Mouse (Mus musculus) urinary bladder, postnatal 25 days (tissue): ENCODE data around the gene Nuak1.
"Not testable (repeated sequence)": the region's sequence is repeated elsewhere in the genome, so short reads cannot be mapped to it uniquely, and the experiment has no call there.

Source experiments
- DNase-seq: peaks from one replicate; pipeline ENCODE4 v3.0.0; 2022; ENCODE audit warnings: low spot score

Nuak1 gene

GRCm38 (mm10) chr10:84440541-84441433, at the start of gene Nuak1:
Gene Nuak1 (minus strand): TSS chr10:84440597.
- DNase-seq = peak; percentile 85

DNA sequence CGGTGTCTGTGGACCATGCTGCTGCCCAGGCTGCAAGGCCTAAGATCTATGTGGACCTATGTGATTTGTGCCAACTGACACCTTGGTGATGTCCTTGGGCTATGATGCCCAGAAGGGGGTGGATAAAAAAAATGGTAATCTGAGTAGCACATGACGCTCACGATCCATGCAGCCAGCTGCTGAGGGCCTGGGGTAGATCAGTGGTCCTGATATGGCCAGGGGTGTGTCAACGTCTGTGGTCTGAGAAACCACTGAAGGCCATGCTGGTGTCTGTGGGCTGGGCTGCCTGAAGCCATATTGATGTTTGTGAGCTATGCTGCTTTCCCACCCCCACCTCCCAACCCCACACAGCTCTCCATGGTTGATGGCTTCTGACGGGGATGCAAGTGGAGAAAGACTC, 49.7 kb upstream of the Nuak1 start:
- no peak for DNase-seq

GRCm38 (mm10) chr10:84488315-84488714, 47.9 kb upstream of the Nuak1 start:
- DNase-seq = peak; percentile 37

- DNase-seq = no peak
These were observed 44.3 kb upstream of the Nuak1 start for GRCm38 (mm10) chr10:84484661-84485060.

DNA sequence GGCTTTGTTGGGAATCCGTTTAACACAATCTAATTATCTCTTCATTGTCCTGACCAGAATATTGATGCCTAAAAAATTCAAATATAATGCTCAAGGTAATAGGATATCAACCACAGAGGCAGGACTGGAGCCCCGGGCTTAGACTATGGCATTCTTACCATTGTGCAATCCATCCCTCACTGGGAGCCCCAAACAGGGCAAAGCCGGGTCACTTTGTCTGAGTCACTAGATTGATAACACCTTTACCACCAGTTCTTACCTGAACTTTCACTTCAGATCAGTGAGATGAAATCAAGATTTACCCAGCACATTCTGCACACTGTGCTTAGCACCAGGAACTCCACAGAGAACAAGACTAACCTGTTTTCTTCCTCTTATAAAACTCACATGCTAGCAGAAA, 43.2 kb upstream of the Nuak1 start:
- DNase-seq = no peak

DNA sequence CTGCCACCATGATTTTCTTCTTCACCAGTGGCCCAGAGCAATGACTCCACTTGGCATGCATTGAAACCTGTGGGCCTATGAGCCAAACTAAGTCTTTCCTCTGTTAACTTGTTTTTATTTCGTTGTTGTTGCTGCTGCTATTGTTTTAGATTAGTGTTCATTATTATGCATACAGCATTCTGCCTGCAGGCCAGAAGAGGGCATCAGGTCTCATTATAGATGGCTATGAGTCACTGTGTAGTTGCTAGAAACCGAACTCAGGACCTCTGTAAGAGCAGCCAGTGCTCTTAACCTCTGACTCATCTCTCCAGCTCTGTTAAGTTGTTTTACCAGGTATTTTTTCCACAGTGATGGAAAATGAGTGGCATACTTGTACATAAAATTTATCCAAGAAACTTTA, 42.7 kb upstream of the Nuak1 start:
- no peak for DNase-seq

- not testable (repeated sequence) for DNase-seq
These were observed 42.0 kb upstream of the Nuak1 start for GRCm38 (mm10) chr10:84482418-84482817.

- no peak for DNase-seq
These were observed 40.9 kb upstream of the Nuak1 start for GRCm38 (mm10) chr10:84481327-84481671.

DNA sequence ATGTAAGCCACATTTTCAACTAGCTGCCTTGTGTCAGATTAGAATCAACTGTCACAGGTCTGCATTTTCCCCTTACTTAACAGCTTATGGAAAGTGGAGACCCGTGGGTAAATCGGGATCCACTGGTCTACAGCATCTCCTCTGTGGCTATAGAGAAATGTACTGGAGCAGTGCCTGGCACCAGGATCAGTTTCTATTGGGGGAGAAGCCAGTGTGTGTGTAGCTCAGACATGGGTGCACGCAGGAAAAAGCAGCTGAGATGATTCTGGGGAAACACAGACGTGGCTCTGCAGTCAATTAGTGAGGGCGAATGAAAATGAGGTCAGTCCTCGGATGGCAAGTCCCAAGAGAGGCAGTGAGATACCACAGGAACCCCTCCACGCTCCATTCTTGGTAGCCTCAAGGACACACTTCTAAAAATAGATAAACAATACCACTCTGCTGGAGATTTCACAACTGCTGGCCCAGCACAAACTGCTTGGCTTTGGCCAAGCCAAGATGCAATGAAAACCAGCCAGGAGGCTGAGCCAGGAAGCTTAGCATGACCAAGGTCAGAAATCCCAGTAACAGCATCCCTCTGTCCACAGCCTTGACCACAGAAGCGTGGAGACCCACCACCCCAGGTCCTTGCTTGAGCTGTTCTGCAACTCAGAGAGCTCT, 40.4 kb upstream of the Nuak1 start:
- DNase-seq = no peak

DNA sequence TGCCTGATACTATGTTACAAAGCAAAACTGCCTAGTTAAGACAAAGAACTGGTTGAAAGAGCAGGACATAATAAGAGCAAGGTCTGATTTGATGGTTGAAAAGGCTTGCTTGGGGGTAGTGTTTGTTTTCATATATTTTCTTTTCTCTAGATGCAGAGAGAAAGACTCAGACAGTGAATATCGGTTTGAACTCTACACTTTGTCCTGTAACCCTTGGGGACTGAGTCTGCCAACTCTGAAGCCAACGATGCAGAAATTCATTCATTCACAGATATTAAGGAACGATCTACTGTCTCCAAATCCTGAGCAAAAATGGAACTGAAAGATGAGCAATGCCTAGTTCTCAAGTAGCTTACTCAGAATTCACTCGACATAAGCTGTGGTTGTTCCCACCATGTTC, 39.7 kb upstream of the Nuak1 start:
- no peak for DNase-seq

- DNase-seq = no peak
These were observed 37.2 kb upstream of the Nuak1 start for GRCm38 (mm10) chr10:84477613-84478076.

GRCm38 (mm10) chr10:84477045-84477612, 36.7 kb upstream of the Nuak1 start:
- DNase-seq = no peak

GRCm38 (mm10) chr10:84467555-84468164, 27.3 kb upstream of the Nuak1 start:
- DNase-seq = no peak

- no peak for DNase-seq
These were observed 25.1 kb upstream of the Nuak1 start for GRCm38 (mm10) chr10:84465511-84465910.

DNA sequence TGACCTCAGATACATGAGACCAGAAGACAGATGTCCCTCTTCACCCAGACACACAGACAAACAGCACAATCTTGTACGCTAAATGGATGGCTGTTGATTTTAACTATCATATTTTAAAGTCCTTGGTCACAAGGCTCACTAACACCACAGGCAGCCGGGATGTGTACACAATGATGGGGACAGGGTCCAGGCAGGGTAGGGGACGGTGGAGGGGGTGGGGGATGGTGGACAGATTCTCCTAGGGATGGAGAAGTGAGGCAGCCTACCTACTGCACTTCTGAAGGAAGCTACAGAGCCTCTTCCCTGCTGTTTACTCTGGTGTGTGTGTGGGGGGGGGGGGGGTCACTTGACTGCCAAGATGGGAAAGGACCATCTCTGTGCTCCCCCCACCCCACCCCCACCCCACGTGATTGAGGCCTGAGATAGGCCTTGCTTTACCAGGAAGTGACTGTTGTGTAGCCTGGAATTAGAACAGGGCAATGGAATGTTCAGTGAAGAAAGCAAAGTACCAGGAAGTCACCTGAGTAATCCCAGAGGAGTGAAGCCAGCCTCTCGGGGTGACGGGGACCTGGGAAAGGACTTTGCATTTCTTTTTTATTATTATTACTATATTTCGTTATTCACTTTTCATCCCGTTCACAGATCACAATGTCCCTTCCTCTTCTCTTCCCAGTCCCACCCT, 20.2 kb upstream of the Nuak1 start:
- no peak for DNase-seq

DNA sequence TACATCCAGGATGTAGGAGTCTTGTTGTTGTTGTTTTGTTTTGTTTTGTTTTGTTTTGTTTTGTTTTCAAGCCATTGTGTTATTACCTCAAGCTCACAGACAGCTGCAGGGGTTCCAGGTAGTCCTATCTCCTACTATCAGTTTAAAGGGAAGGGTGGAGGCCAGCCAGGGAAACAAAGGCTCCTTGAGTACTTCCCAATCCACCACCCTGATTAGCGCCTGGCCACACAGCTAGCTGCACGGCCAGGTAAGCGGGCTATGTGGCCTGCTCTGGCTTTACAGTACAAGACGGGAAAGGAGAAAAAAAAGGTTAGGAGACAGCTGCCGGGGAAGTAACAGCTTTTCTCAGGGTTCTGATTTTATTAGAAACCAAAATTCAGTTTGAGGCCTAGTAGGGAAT, 17.7 kb upstream of the Nuak1 start:
- DNase-seq = no peak

DNA sequence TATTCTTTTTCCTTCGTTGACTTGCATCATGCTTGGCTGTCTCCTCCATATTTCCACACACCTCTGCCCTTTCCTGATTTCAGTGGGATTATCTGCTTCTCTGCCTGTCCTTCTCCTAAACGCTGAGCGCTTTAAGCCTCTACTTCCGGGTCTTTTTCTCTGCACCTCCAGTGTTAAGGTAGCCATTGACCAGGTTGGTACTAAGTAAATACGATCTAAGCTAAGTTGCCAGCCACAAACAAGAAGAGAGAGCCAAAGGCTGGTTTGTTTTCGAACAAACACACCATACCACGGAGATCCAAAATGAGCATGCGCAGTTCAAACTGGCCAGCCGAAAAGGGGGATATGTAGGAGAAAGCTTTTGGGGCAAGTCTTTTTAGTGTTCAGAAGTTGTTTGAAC, 17.1 kb upstream of the Nuak1 start:
- DNase-seq = no peak

- no peak for DNase-seq
These were observed 16.4 kb upstream of the Nuak1 start for GRCm38 (mm10) chr10:84456632-84457320.

- no peak for DNase-seq
These were observed 11.5 kb upstream of the Nuak1 start for GRCm38 (mm10) chr10:84451883-84452282.

- DNase-seq = peak; percentile 86
These were observed 10.3 kb upstream of the Nuak1 start for GRCm38 (mm10) chr10:84450654-84451053.

DNA sequence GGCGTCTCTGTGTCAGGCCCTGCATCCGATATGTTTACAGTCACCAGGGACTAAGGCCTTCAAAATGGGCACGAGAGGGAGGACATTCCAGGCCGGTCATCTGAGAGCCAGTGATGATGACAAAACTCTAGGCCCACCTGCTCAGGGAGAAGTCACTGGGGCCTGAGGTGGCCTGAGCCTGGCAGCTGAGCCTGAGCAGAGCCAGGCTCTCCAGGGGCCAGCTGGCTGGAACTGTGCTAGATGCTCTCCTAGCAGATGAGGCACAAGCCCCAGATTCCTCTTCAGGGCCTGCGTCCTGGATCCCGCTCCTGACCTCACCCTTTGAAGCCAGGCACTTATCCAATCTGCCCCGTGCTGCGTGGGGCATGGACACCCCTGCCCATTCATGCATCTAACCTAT, 9.3 kb upstream of the Nuak1 start:
- DNase-seq = no peak
